Mouse (Mus musculus) heart, postnatal 36 days (tissue): ENCODE measurements around the gene Cdkn3. TPM values are rescaled to one million over a fixed set of nuclear protein-coding genes. Genes with fewer than 3 reads are reported as not detected.
"Not testable (repeated sequence)": the region's sequence is repeated elsewhere in the genome, so short reads cannot be mapped to it uniquely, and the experiment has no call there.

Experiments used
- DNase-seq, 2 experiments: peaks; one replicate each; pipeline ENCODE4 v3.0.0; 2021 to 2022
- intact Hi-C: fragments of 180-260 bp; cut with DNase I; formaldehyde crosslinking; loops from one replicate; pipeline ENCODE4 v1.15.1; 2025
- total RNA-seq, 2 experiments: library from RNA; stranded (reverse); gene quantifications; 2 replicates each; pipeline ENCODE4 v1.2.3; 2021

Gene Cdkn3
- total RNA-seq, 2 experiments from 2014 or later: 0.78 to 1.5 TPM

DNA sequence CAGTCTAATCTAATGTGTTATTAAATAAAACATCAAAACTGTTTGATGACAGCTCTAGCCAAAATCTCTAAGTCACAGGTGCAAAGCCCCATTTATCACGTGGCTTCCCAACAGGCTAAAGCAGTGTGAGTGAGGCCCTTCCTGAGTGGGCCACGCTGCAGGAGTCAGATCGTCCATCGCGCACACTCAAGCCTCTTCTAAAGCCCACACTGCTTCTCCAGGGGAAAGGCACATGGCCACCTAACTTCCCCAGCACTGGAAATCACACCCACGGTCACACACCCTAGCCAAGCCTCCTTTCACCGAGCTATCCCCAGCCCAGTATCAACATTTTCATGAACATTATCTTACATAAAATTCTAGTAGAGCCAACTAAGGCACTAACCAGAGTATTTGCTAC, 20.7 kb downstream of the Cdkn3 start:
- intact Hi-C loops: no loop called here
- DNase-seq: no peak

GRCm38 (mm10) chr14:46782187-46782828, 22.0 kb downstream of the Cdkn3 start:
- intact Hi-C loops: no loop called here
- no peak for DNase-seq

DNA sequence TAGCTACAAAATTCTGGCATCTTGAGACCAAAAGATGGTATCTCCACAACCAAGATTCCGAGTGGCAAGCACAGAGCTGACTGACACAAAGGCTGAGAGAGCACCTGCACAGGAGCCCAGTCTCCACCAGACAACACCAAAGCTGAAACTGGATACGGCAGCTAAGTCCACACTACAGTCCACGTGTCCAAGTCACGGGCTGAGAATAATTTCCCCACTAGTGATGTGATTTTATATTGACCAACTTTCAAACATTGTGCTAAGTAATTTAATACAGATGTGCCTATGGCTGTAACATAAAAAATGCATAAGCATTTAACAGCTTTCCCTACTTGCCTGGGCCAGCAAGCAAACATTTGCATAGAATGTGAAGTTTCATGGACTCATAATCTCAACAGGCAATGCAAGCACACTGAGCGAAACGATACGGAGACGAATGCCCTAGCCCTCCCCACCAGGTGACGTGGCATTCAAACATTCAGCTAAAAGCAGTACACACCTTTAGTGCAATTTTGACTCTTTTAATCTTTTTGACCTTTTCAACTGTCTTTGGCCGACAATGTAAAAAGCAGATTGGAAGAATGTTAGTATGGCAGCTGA, 23.1 kb downstream of the Cdkn3 start:
- no peak for DNase-seq
- intact Hi-C loops: no loop called here

- intact Hi-C loops: no loop called here
- no peak for DNase-seq
Observed at GRCm38 (mm10) chr14:46785247-46785646, 24.9 kb downstream of the Cdkn3 start.

DNA sequence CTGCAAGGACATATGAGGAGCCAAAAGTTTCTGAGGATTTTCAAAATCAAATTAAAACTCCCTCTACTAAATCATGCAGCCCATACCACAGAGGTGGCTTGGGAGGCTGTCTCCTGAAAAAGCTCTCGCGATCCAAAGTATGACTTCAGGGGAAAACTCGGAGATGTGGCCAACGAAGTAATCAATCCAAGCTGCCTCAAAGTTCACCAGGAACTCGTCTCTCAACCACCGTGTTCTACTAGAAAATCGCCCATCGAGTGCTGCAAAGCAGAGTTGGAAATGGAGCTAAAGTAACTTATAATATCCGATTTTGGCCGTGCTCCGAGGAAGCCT, 27.1 kb downstream of the Cdkn3 start:
- intact Hi-C loops: no loop called here

GRCm38 (mm10) chr14:46787787-46788504, 27.6 kb downstream of the Cdkn3 start, which contains the start of gene Cnih1:
Gene Cnih1, minus strand, starts transcription at chr14:46788411.
- DNase-seq: peak; percentile 91

More for the DNA sequence above, 27.1 kb downstream of the Cdkn3 start:
- DNase-seq: no peak

DNA sequence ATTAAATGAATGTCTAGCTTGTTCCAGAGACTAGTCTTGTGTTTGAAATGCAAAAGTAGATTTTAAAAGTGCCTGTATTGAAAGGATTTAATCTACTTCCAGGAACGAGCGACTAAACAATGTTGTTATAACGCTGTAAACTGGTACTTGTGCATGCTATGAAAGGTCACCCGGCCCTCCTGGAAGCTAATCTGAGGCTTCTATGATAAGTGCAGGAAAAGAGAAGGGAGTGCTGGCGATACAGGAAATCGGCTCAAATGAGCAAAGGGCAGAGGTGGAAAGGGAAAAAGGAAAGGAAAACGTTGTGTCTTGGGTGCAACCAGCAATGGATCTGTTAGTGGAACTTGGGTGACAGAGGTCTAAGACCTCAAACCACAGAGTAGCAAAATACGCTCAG, 28.2 kb downstream of the Cdkn3 start:
- no peak for DNase-seq
- intact Hi-C loops: no loop called here

More at GRCm38 (mm10) chr14:46787787-46788504, 27.6 kb downstream of the Cdkn3 start, which contains the start of gene Cnih1:
- intact Hi-C loops: no loop called here

GRCm38 (mm10) chr14:46790303-46790702, 30.0 kb downstream of the Cdkn3 start:
- no peak for DNase-seq
- intact Hi-C loops: loop anchor here (2.0 kb wide), 1 partner anchor 28 kb away; no protein-coding TSS in a partner anchor

DNA sequence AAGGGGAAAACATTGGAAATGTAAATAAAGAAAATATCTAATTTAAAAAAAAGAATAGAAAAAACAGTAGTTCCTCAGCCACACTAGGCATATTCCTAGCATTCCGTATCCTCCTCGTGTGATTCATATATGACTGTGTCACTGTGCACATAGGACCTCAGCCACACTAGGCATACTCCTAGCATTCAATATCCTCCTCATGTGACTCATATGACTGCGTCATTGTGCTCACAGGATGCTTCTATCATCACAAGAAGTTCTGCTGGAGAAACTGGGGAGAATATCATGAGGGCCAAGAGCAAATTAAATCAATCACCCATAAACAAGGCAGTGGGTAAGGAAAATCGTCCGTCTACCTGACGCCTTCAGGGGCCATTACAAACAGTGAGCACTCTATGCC, 30.4 kb downstream of the Cdkn3 start:
- intact Hi-C loops: loop anchor here (2.0 kb wide), 1 partner anchor 28 kb away; no protein-coding TSS in a partner anchor
- no peak for DNase-seq

DNA sequence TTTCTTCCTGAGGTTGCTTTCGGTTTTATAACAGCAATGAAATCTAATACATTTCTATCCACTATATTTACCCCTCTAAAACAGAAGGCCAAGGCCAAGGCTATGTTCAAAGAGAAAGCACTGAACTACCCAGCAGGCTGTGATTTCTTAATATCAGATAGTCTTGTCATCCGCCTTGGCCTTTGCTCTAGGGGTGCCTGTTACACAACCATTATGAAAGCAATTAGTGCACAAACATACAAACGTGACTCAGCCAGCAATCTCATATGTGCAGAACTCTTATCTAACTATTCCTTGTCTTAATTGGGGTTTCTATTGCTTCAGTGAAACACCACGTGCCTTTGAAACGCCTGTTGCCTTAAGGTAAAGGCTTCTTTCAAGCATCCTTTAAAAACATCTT, 33.8 kb downstream of the Cdkn3 start:
- no peak for DNase-seq
- intact Hi-C loops: no loop called here

- intact Hi-C loops: no loop called here
- DNase-seq: no peak
Observed at GRCm38 (mm10) chr14:46800684-46801345, 40.5 kb downstream of the Cdkn3 start.

GRCm38 (mm10) chr14:46803259-46803658, 42.9 kb downstream of the Cdkn3 start:
- no peak for DNase-seq
- intact Hi-C loops: no loop called here

DNA sequence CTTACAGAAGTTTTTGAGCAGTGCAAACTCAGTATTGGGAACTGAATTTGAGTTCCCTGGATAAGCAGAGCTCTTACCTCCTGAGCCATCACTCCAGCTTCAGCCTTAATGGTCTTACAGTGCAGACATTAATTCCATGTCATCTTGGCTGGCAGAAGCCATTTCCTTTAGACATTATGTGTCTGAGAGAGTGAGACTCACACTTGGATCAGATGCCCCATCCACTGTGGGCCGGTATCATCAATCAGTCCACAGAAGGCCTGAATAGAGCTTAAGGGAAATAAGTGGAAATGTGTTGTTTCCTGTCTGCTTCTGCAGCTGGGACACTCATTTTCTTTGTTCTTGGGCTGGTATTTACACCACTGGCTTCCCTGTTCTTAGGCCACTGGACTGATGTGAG, 43.5 kb downstream of the Cdkn3 start:
- intact Hi-C loops: no loop called here
- no peak for DNase-seq

GRCm38 (mm10) chr14:46806186-46806585, 45.8 kb downstream of the Cdkn3 start:
- no peak for DNase-seq
- intact Hi-C loops: no loop called here

GRCm38 (mm10) chr14:46807927-46808326, 47.6 kb downstream of the Cdkn3 start:
- no peak for DNase-seq
- intact Hi-C loops: no loop called here

DNA sequence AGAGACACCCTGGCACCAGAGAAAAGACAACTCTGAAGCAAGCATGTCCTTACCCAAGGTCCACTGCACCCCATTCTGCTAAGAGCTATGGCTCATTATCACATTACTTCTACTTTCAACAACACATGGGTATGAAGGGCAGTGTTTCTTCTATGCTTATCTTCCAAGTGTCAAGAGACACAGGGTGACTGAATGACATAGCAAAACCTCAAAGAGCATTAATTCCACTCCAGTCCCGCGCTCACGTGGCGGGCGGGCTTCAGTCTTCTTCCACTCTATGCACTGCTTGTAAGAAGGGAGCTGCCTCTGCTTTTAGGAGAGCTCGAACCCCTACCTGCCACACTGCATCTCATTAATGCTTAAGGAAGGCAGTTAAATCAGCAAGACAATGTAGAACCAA, 55.3 kb downstream of the Cdkn3 start:
- no peak for DNase-seq
- intact Hi-C loops: no loop called here

- no peak for DNase-seq
- intact Hi-C loops: no loop called here
Observed at GRCm38 (mm10) chr14:46816916-46817622, 56.7 kb downstream of the Cdkn3 start.

DNA sequence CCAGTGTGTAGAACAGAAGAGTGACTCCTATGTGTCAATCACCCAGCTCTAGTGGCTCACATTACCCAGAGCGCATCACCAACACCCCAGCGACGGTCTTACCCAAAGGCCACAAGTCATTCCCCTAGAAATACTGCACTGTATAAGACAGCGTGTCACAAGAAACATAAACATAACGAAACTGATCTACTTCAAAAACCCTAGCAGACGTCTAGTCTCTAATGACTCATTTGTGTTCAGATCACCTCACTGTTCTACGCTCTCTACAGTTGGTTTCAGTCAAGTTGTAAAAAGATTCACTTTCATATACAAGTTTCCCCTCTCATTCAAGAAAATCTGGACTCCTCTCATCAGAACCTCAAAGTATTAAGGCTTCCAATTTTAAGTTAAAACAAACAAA, 58.4 kb downstream of the Cdkn3 start:
- no peak for DNase-seq
- intact Hi-C loops: loop anchor here (2.0 kb wide), 1 partner anchor 28 kb away; no protein-coding TSS in a partner anchor

DNA sequence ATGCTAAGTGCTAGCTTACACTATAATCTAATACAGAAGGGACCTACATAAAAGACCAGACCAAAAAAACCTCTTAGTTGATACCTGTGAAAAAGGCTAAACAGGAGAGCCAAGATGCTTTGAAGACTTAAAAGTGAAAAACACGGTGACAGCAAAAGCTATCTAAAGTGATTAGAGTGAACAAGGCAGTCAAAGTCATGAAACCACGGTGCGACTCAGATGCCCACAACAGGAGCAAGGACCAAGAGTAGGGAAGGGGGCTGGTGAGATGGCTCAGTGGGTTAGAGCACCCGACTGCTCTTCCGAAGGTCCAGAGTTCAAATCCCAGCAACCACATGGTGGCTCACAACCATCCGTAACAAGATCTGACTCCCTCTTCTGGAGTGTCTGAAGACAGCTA, 59.6 kb downstream of the Cdkn3 start:
- intact Hi-C loops: loop anchor here (2.0 kb wide), 1 partner anchor 29 kb away; no protein-coding TSS in a partner anchor
- not testable (repeated sequence) for DNase-seq
